Mouse (Mus musculus): Measurements from ENCODE around the gene Nt5dc2. TPM values are rescaled to one million over a fixed set of nuclear protein-coding genes. Genes with fewer than 3 reads are reported as not detected.

The Nt5dc2 gene
- polyA plus RNA-seq, 1 experiment from 2014 or later = 64.0 TPM

DNA sequence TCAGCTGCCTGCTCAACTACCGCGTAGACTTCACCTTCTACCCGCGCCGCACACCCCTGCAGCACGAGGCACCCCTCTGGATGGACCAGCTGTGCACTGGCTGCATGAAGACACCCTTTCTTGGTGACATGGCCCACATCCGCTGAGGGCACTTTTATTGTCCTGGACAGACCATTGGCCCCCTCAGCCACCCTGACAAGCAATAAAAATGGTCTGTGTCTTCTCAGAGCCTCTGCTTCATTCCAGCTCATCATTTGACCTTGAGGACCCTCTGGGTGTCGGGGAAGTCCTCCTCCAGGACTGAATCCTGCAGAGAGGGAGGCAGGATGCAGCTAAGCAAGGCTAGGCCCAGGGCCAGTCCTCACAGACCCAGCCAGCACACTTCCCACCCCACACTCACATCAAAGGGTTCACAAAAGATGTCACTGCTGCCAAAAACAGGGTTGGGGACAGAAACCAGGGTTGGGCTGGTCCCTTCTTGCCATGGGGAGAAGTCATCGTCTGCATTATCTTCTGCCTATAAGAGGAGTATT is 8.1 kb downstream of the Nt5dc2 start:
- peaks cover 2% of the 10 kb centered on the region; the same call in 1 of the 2 replicates for H3K79me2 ChIP-seq (ENCODE audit: inconsistent target)
- H3K4me3 ChIP-seq (ENCODE audit: inconsistent target) = no peak overlapping the region
- no peak overlapping the region for H3K27ac ChIP-seq
- 94% methylated on average over 9 of the region's 9 CpGs for WGBS (ENCODE audit: missing documents)
- peaks cover 78% of the 10 kb centered on the region for H3K36me3 ChIP-seq (ENCODE audit: inconsistent target)

DNA sequence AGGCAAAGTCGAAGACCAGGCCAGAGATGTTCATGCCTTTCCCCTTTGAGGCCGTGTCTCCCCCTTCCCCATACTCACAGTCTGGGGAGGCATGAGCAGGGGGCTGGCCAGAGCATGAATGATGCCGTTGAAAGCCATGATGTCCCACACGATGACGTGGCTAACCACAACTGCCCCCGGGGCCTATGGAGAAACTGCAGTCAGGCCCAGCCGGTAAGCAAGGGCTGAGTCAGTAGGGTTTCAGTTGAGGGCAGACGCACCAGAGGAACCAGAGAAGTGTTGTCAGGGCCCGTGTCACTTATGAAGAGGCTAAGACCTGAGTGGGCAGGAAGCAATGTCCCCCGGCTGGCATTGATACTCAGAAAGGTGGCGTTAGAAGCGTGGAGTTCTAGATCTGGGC is 8.8 kb downstream of the Nt5dc2 start:
- Histone ChIP-seq H3K79me2 (ENCODE audit: inconsistent target) (no peaks in the 10 kb centered on the region), H3K27ac (no peak overlapping the region), H3K36me3 (ENCODE audit: inconsistent target) (peaks cover 85% of the 10 kb centered on the region), H3K4me3 (ENCODE audit: inconsistent target) (no peak overlapping the region)
- 33% methylated on average over 12 of the region's 12 CpGs for WGBS (ENCODE audit: missing documents)

DNA sequence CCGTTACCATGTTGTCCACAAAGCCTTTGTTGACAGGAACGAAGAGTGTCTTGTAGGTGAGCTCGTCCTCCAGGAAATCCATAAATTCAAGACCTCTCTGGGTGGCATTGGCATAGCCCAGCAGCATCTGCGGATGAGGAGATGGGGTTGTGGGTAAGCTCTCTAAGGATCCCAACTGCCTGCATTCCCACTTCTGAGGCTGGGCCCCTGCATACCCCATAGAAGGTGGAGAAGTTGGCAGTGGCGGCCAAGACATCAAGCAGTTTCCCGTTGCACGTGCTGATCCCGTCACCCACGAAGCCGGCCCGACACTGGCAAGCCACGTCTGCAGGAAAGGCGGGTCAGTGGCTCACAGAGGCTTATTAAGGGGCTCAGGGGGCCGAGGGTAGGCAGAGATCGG is 9.3 kb downstream of the Nt5dc2 start:
- Histone ChIP-seq H3K79me2 (ENCODE audit: inconsistent target) (no peaks in the 10 kb centered on the region; the same call in 1 of the 2 replicates), H3K27ac (no peak overlapping the region), H3K4me3 (ENCODE audit: inconsistent target) (no peak overlapping the region), H3K36me3 (ENCODE audit: inconsistent target) (peaks cover 89% of the 10 kb centered on the region)
- WGBS (ENCODE audit: missing documents) = 96% methylated on average over 13 of the region's 15 CpGs

DNA sequence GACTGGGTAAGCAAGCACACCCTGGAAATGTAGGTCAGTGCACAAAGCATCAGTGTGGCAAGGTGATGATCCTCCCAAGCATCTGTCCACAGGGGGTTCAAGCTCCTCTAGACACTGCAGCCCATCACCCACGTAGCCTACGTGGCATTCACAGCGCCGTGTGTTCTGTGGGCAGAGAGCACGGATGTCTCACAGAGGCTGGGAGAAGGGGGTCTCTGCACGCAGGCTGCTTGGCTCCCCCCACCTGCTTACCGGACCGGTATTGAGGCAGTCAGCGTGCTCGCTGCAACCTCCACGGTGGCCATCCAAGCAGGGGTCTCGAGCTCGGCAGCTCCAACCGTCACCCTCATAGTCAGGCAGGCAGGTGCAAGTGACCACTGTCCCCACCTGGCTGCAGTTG is 10.2 kb downstream of the Nt5dc2 start:
- Histone ChIP-seq H3K4me3 (ENCODE audit: inconsistent target) (no peak overlapping the region), H3K27ac (no peak overlapping the region), H3K36me3 (ENCODE audit: inconsistent target) (peaks cover 90% of the 10 kb centered on the region), H3K79me2 (ENCODE audit: inconsistent target) (no peaks in the 10 kb centered on the region; the same call in 1 of the 2 replicates)
- 95% methylated on average over 14 of the region's 14 CpGs for WGBS (ENCODE audit: missing documents)

DNA sequence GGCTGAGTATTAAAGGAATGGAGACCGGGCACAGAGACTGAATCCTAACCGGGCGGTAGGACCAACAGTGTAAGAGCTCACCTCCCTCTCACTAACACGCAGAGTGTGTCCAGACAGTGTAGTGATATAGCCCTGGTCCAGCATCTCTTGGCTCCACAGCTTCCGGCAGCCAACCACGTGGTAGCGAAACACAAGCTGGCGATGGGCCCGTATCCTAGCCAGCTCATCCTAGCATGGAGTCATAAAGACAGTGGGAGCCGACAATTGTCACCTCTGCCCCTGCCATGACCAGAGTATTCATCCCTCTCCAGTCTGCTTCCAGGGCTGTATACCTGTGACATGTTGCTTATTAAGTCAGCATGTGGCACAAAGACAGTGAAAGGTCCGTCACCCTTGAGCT is 14.8 kb downstream of the Nt5dc2 start:
- 92% methylated on average over 8 of the region's 11 CpGs for WGBS (ENCODE audit: missing documents)
- peaks cover 100% of the 10 kb centered on the region for H3K36me3 ChIP-seq (ENCODE audit: inconsistent target)
- no peak overlapping the region for H3K27ac ChIP-seq
- peaks cover 35% of the 10 kb centered on the region; the same call in 1 of the 2 replicates for H3K79me2 ChIP-seq (ENCODE audit: inconsistent target)
- no peak overlapping the region for H3K4me3 ChIP-seq (ENCODE audit: inconsistent target)

DNA sequence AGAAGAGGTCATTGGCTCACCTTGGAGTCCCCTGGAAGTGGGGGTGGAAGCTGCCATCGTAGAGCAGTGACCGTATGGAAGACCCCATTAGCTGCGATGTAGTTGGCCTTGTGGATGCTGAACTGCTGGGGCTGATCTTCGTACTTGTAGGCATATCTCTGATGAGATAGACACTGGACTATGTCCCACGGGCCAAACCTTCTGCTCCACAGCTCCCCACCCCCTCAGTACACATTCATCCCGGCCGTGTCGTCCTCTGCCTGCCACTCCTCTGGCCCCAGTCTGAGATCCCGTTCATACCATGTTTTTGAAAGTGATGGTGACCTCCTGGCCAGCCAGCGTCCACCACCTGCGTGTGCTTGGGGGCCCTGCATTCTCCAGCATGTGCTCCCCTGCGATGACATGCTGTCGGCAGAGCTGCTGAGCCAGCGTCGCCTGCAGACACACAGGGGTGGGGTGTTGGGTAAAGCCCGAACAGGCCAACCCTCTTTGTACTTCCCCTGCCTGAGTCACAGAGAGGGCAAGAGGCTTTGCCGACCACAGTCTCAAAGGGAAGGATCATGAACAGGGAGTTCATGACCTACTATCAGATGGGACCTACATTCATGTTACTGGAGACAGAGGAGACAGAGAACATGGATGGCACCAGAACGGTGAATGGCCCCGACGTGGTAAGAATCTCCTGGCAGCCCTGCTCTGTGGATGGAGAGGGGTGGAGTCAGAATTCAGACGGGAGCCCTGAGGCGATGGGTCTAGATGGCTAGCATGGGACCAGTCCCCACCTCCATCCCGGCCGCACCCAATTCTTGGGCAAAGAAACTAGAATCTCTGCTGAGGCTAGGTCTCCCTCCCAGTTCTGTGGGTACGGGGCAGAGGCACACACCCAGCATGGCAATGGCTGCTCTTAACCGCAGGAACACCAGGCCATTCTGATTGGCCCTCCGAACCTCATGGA is 29.6 kb downstream of the Nt5dc2 start:
- 53% methylated on average over 26 of the region's 27 CpGs for WGBS (ENCODE audit: missing documents)
- Histone ChIP-seq H3K79me2 (ENCODE audit: inconsistent target) (peaks cover 97% of the 10 kb centered on the region), H3K4me3 (ENCODE audit: inconsistent target) (peak overlapping the region; percentile 55), H3K27ac (peak overlapping the region; percentile 100), H3K36me3 (ENCODE audit: inconsistent target) (peaks cover 50% of the 10 kb centered on the region)

DNA sequence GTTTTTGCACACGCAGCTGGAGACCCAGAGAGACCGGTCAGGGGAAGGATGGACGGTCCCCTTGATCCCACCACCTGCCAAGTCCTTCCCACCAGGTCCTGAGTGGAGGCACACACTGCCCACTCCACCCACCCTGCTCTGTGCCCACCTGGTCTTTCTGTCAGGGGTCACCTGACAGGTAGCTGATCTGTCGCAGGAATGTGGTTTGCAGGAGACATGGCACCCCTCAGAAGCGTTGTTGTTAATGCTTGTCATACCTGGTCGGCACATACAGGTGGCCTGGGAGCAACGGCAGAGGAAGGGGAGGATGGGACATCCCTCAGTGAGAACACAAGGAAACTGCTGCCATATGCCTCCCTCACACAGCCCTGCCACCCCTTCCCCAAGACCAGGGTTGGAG is 30.3 kb downstream of the Nt5dc2 start:
- Histone ChIP-seq H3K79me2 (ENCODE audit: inconsistent target) (peaks cover 97% of the 10 kb centered on the region), H3K36me3 (ENCODE audit: inconsistent target) (peaks cover 42% of the 10 kb centered on the region), H3K27ac (peak overlapping the region; percentile 100), H3K4me3 (ENCODE audit: inconsistent target) (peak overlapping the region; percentile 55)
- WGBS (ENCODE audit: missing documents) = 95% methylated on average over 7 of the region's 7 CpGs

DNA sequence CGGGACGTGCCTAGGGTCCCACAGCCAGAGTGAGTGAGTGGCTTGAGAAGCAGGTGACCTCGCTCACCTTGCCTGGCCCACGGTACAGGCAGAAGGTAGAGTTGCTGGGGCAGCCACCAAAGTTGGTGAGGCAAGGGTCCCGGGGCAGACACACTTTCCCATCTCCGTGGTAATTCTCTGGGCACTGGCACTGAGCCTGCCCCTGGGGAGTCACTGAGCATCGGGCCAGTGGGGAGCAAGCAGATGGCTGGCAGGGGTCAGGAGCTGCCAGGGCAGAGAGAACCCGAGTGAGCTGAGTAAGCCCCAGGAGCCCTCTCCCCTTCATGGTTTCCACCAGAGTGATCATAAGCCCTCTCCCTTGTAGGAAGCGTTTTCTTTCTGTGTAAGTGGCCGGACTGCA is 30.8 kb downstream of the Nt5dc2 start:
- WGBS (ENCODE audit: missing documents) = 96% methylated on average over 10 of the region's 10 CpGs
- Histone ChIP-seq H3K4me3 (ENCODE audit: inconsistent target) (peak overlapping the region; percentile 55), H3K36me3 (ENCODE audit: inconsistent target) (peaks cover 40% of the 10 kb centered on the region), H3K79me2 (ENCODE audit: inconsistent target) (peaks cover 97% of the 10 kb centered on the region), H3K27ac (peak overlapping the region; percentile 100)

DNA sequence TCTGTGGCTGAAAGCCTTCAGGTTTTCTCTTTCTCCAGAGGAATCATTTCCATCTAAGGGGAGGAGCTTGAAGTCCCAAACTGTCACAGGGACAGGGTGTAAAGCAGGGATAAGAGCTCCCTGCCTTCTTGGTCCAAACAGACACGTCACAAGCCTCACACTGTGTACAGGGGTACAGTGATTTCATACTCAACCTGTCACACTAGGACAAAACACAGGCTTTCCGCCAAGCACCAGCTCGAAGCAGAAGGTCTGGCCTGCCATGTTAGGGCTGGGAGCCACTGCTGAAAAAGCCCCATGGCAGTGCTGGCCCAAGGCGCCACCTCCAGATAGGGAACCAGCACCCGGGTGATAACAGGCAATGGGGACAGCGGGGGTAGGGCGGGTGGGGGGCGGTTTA is 33.2 kb downstream of the Nt5dc2 start:
- WGBS (ENCODE audit: missing documents) = 83% methylated on average over 8 of the region's 8 CpGs
- Histone ChIP-seq H3K27ac (peak overlapping the region; percentile 100), H3K36me3 (ENCODE audit: inconsistent target) (peaks cover 19% of the 10 kb centered on the region; the same call in 1 of the 2 replicates), H3K79me2 (ENCODE audit: inconsistent target) (peaks cover 97% of the 10 kb centered on the region), H3K4me3 (ENCODE audit: inconsistent target) (no peak overlapping the region)

DNA sequence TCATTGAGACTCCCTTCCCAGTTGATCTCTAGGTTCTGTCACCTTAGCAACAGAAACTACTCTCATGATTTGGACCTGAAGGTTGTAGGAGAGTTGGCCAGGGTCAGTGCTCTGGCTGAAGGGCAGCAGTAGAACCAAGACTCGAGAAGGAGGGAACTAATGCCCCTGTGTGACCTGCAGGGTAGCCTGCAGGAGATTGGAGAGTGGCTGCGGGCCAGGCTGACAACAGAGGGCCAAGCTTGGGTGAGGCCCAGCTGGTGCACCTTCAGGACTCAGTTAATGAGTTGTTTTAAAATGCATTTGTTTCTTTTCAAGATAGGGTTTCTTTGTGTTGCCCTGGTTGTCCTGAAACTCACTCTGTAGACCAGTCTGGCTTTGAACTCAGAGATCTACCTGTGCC is 34.2 kb downstream of the Nt5dc2 start:
- Histone ChIP-seq H3K4me3 (ENCODE audit: inconsistent target) (peak overlapping the region; percentile 52; the same call in 1 of the 2 replicates), H3K36me3 (ENCODE audit: inconsistent target) (peaks cover 14% of the 10 kb centered on the region; the same call in 1 of the 2 replicates), H3K27ac (peak overlapping the region; percentile 100), H3K79me2 (ENCODE audit: inconsistent target) (peaks cover 97% of the 10 kb centered on the region)
- 63% methylated on average over 2 of the region's 2 CpGs for WGBS (ENCODE audit: missing documents)

DNA sequence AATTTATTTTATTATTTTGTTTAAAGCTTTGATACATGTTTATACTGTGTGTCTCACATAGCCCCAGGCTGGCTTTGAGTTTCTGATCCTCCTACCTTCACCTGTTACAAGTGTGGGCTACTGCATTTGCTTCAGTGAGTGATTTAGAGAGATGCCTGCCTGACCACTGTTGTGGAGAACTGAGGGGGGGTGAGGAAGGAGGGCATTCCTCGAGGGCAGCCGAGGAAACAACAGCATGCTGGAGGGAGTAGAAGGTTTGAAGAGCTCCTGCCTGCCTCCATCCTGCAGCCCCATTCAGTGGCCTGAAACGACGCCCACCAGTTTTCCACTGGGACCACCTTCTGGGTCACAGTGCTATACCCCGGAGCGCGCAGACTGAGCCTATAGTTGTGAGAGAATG is 34.6 kb downstream of the Nt5dc2 start:
- H3K4me3 ChIP-seq (ENCODE audit: inconsistent target) = peak overlapping the region; percentile 52; the same call in 1 of the 2 replicates
- H3K79me2 ChIP-seq (ENCODE audit: inconsistent target) = peaks cover 97% of the 10 kb centered on the region
- peak overlapping the region; percentile 100 for H3K27ac ChIP-seq
- H3K36me3 ChIP-seq (ENCODE audit: inconsistent target) = 0 out of 2 replicates have a peak, but pooled peaks cover 14% of the 10 kb centered on the region
- WGBS (ENCODE audit: missing documents) = 38% methylated on average over 7 of the region's 7 CpGs

DNA sequence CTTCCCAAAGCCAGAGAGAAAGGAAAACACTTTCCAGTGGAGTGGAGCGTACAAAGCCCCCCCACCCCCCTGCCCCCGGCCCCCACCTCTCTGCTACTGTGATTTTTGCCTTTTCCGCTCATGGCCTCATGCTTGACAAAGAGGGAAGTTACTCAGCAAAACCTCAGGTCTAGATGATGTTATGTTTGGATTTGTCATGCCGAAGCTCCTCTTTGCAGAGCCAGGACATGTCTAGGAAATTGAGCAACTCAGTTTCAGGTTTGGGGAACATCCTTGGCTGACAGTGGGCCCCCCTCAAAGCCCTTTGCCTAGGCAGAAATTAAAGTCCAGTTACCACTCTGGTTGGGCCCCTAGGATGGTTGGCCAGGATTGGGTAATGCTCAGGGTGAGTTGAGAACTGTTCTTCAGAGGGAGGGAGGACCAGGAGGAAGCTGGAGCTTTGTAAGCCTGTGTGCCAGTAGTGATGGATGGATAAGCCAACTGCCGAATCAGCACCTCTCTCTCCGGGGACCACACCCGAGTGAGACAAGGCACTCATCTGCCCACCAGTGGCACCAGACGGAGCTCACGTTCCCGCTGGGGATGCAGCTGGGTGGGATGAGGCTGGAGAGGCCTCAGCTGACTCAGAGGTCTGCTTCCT is 35.3 kb downstream of the Nt5dc2 start:
- peaks cover 21% of the 10 kb centered on the region; the same call in 1 of the 2 replicates for H3K36me3 ChIP-seq (ENCODE audit: inconsistent target)
- H3K27ac ChIP-seq = peak overlapping the region; percentile 100
- H3K79me2 ChIP-seq (ENCODE audit: inconsistent target) = peaks cover 97% of the 10 kb centered on the region
- 5% methylated on average over 10 of the region's 10 CpGs for WGBS (ENCODE audit: missing documents)
- H3K4me3 ChIP-seq (ENCODE audit: inconsistent target) = peak overlapping the region; percentile 52

DNA sequence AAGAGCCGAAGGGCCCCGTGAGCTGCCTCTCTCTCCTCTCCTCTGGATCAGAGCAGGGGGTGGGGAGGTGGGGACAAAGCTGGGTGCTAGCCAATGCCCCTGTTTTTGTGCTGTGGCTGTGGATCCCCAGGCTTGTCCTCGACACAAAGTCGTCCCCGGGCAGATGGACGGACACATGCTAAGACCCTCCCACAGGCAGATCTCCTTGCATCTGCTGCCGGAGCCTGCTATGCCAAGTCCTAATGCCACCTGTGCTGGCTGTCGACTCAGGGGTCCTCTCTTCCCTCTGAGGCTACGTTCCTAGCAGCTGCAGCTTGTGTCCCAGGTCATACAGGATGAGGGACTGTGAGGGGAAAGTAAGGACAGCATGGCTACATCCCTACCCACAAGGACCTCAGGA is 36.0 kb downstream of the Nt5dc2 start:
- Histone ChIP-seq H3K27ac (peak overlapping the region; percentile 100), H3K36me3 (ENCODE audit: inconsistent target) (peaks cover 28% of the 10 kb centered on the region; the same call in 1 of the 2 replicates), H3K4me3 (ENCODE audit: inconsistent target) (peak overlapping the region; percentile 52), H3K79me2 (ENCODE audit: inconsistent target) (peaks cover 97% of the 10 kb centered on the region)
- WGBS (ENCODE audit: missing documents) = 49% methylated on average over 9 of the region's 9 CpGs

DNA sequence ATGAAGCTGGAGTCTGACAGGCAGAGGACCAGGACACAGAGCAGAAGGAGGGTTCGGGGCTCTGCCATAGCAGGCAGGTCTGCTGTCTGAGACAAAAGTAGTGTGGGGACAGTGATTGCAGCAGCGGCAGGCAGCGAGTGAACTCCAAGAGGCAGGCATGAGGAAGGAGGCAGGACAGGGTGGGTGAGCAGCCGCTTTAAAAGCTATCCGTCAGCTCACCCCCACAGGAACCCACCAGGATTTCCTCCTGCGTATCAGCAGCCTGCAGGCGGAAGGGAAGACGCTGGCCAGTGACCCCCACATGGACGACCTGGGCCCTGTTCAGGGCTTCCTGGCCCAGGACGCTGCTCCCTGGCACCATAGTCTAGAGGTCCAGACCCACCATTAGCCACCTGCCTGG is 37.6 kb downstream of the Nt5dc2 start, which contains the start of gene Stab1:
Stab1 (minus strand) TSS at position 217 of the 400 bp plus-strand sequence.
- H3K36me3 ChIP-seq (ENCODE audit: inconsistent target) = peaks cover 31% of the 10 kb centered on the region; the same call in 1 of the 2 replicates
- H3K4me3 ChIP-seq (ENCODE audit: inconsistent target) = peak within 1 kb of the TSS; percentile 52
- H3K27ac ChIP-seq = peak within 1 kb of the TSS; percentile 100
- 24% methylated on average over 9 of the region's 10 CpGs for WGBS (ENCODE audit: missing documents)
- H3K79me2 ChIP-seq (ENCODE audit: inconsistent target) = peaks cover 97% of the 10 kb centered on the region

All from macrophage (primary cell).